Mouse (Mus musculus) limb, embryonic 12.5 days (tissue): ENCODE results near the gene Anln. TPM values are rescaled to one million over a fixed set of nuclear protein-coding genes. Genes with fewer than 3 reads are reported as not detected.
"Not testable (repeated sequence)": the region's sequence is repeated elsewhere in the genome, so short reads cannot be mapped to it uniquely, and the experiment has no call there.

Source experiments
- ATAC-seq: fragments of 200-750 bp; cut with Nextera tagmentation; 2 replicates; pipeline ENCODE4 v1.8.0; 2017; ENCODE audit warnings: low read depth, moderate TSS enrichment; ENCODE audit not compliant: insufficient number of reproducible peaks, insufficient read depth, low FRiP score, low TSS enrichment
- H3K27ac ChIP-seq: fragments of 300-500 bp; sonication (generic); 2 replicates; pipeline ENCODE4 v1.5.1; 2016; ENCODE audit warnings: mild to moderate bottlenecking, moderate library complexity
- H3K27me3 ChIP-seq: fragments of 300-500 bp; sonication (generic); 2 replicates; pipeline ENCODE4 v1.6.1; 2016; ENCODE audit warnings: mild to moderate bottlenecking, moderate library complexity
- H3K36me3 ChIP-seq: fragments of 300-500 bp; sonication (generic); 2 replicates; pipeline ENCODE4 v1.6.1; 2016; ENCODE audit warnings: mild to moderate bottlenecking, moderate library complexity
- H3K4me1 ChIP-seq: fragments of 300-500 bp; sonication (generic); replicated peaks from 2 replicates; pipeline ENCODE4 v1.6.1; 2016
- H3K4me2 ChIP-seq: fragments of 300-500 bp; sonication (generic); 2 replicates; pipeline ENCODE4 v1.6.1; 2016; ENCODE audit warnings: mild to moderate bottlenecking, moderate library complexity
- H3K4me3 ChIP-seq: fragments of 300-500 bp; sonication (generic); replicated peaks from 2 replicates; pipeline ENCODE4 v1.5.1; 2016; ENCODE audit warnings: mild to moderate bottlenecking
- H3K9ac ChIP-seq: fragments of 300-500 bp; sonication (generic); replicated peaks from 2 replicates; pipeline ENCODE4 v1.6.1; 2016; ENCODE audit warnings: mild to moderate bottlenecking, moderate library complexity
- H3K9me3 ChIP-seq: fragments of 300-500 bp; sonication (generic); 2 replicates; pipeline ENCODE4 v1.6.1; 2016; ENCODE audit warnings: mild to moderate bottlenecking, moderate library complexity
- WGBS: fragments of 180-500 bp; shearing (Covaris S2); methylation state at CpG from one replicate; pipeline ENCODE4 v1.1.7; 2016; 5-methylcytosine and 5-hydroxymethylcytosine counted together
- polyA plus RNA-seq: library from polyadenylated mRNA; unstranded; fragments of >200 nt; fragmentation: Nextera tagmentation; extraction: Ambion mirVana; gene quantifications from 2 replicates; pipeline ENCODE4 v1.2.1, GENCODE M21; 2016

Gene Anln
- polyA plus RNA-seq, 1 experiment from 2014 or later = 48.3 TPM

- WGBS = 65% methylated on average over 5 of the region's 5 CpGs
- not testable (repeated sequence) for ATAC-seq, H3K4me1 ChIP-seq, H3K27ac ChIP-seq, H3K27me3 ChIP-seq, H3K4me3 ChIP-seq, H3K36me3 ChIP-seq, H3K9ac ChIP-seq, H3K4me2 ChIP-seq
- peaks cover 13% of the 10 kb centered on the region; the same call in 1 of the 2 replicates for H3K9me3 ChIP-seq
These were observed 72.9 kb downstream of the Anln start for GRCm38 (mm10) chr9:22316047-22316446.

GRCm38 (mm10) chr9:22314066-22314465 lies 74.9 kb downstream of the Anln start:
- Histone ChIP-seq H3K36me3 (no peaks in the 10 kb centered on the region), H3K27me3 (no peaks in the 10 kb centered on the region), H3K4me1 (no peaks in the 10 kb centered on the region), H3K4me2 (no peak overlapping the region), H3K27ac (no peak overlapping the region), H3K9me3 (peaks cover 13% of the 10 kb centered on the region; the same call in 1 of the 2 replicates), H3K9ac (no peak overlapping the region), H3K4me3 (no peak overlapping the region)
- no peak for ATAC-seq
- 81% methylated on average over 3 of the region's 3 CpGs for WGBS

GRCm38 (mm10) chr9:22313218-22313617 lies 75.8 kb downstream of the Anln start:
- no peaks in the 10 kb centered on the region for H3K36me3 ChIP-seq
- H3K27ac ChIP-seq = no peak overlapping the region
- 86% methylated on average over 5 of the region's 5 CpGs for WGBS
- H3K27me3 ChIP-seq = no peaks in the 10 kb centered on the region
- H3K9ac ChIP-seq = no peak overlapping the region
- no peak overlapping the region for H3K4me2 ChIP-seq
- no peak for ATAC-seq
- no peak overlapping the region for H3K4me3 ChIP-seq
- no peaks in the 10 kb centered on the region for H3K4me1 ChIP-seq
- H3K9me3 ChIP-seq = peaks cover 13% of the 10 kb centered on the region; the same call in 1 of the 2 replicates

GRCm38 (mm10) chr9:22309651-22310050 lies 79.3 kb downstream of the Anln start:
- Histone ChIP-seq H3K4me1 (peaks cover 11% of the 10 kb centered on the region), H3K36me3 (peaks cover 7% of the 10 kb centered on the region), H3K9me3 (0 out of 2 replicates have a peak, but pooled peaks cover 6% of the 10 kb centered on the region), H3K27ac (no peak overlapping the region), H3K9ac (no peak overlapping the region), H3K4me2 (no peak overlapping the region), H3K27me3 (no peaks in the 10 kb centered on the region), H3K4me3 (no peak overlapping the region)
- ATAC-seq = no peak
- WGBS = 89% methylated on average over 5 of the region's 5 CpGs

GRCm38 (mm10) chr9:22307920-22308262 lies 81.1 kb downstream of the Anln start:
- 12% methylated on average over 9 of the region's 9 CpGs for WGBS
- Histone ChIP-seq H3K36me3 (peaks cover 25% of the 10 kb centered on the region), H3K4me2 (peak overlapping the region; percentile 71), H3K9me3 (peaks cover 20% of the 10 kb centered on the region), H3K4me1 (peaks cover 11% of the 10 kb centered on the region), H3K27ac (peak overlapping the region; percentile 72; the same call in 1 of the 2 replicates), H3K4me3 (peak overlapping the region; percentile 93)
- not testable (repeated sequence) for ATAC-seq, H3K27me3 ChIP-seq, H3K9ac ChIP-seq

GRCm38 (mm10) chr9:22307156-22307919 lies 81.7 kb downstream of the Anln start, which contains the start of gene Zfp810:
Gene Zfp810, minus strand, starts transcription at chr9:22307648.
- Histone ChIP-seq H3K4me1 (peaks cover 11% of the 10 kb centered on the region), H3K9me3 (peaks cover 20% of the 10 kb centered on the region), H3K4me3 (peak within 1 kb of the TSS; percentile 93), H3K27ac (peak within 1 kb of the TSS; percentile 88), H3K4me2 (peak within 1 kb of the TSS; percentile 71), H3K27me3 (no peaks in the 10 kb centered on the region), H3K36me3 (peaks cover 30% of the 10 kb centered on the region), H3K9ac (peak within 1 kb of the TSS; percentile 99)
- WGBS = under 1% methylated on average over 56 of the region's 56 CpGs
- peak; percentile 97 for ATAC-seq

GRCm38 (mm10) chr9:22306726-22307125 lies 82.3 kb downstream of the Anln start:
- no peak for ATAC-seq
- H3K4me1 ChIP-seq = peaks cover 11% of the 10 kb centered on the region
- peak overlapping the region; percentile 88 for H3K27ac ChIP-seq

GRCm38 (mm10) chr9:22302199-22302598 lies 86.8 kb downstream of the Anln start:
- Histone ChIP-seq H3K27ac (no peak overlapping the region), H3K9me3 (peaks cover 20% of the 10 kb centered on the region), H3K27me3 (no peaks in the 10 kb centered on the region), H3K4me2 (no peak overlapping the region), H3K4me3 (no peak overlapping the region), H3K4me1 (peaks cover 11% of the 10 kb centered on the region), H3K36me3 (peaks cover 80% of the 10 kb centered on the region), H3K9ac (no peak overlapping the region)
- WGBS = 93% methylated on average over 1 of the region's 1 CpGs
- ATAC-seq = no peak

More at GRCm38 (mm10) chr9:22306726-22307125, 82.3 kb downstream of the Anln start:
- WGBS = 14% methylated on average over 6 of the region's 6 CpGs
- H3K9me3 ChIP-seq = peaks cover 20% of the 10 kb centered on the region
- peak overlapping the region; percentile 93 for H3K4me3 ChIP-seq
- peaks cover 36% of the 10 kb centered on the region for H3K36me3 ChIP-seq
- H3K27me3 ChIP-seq = no peaks in the 10 kb centered on the region
- H3K9ac ChIP-seq = peak overlapping the region; percentile 99
- H3K4me2 ChIP-seq = peak overlapping the region; percentile 71

Other genes with a start within 250 kb of the Anln start
- 64.7 and 66.7 TPM in 2 replicates for gene Pigyl, start 232.3 kb downstream of the Anln start, polyA plus RNA-seq
- 0.09 and 0.16 TPM in 2 replicates for gene Zfp872, start 201.1 kb downstream of the Anln start, polyA plus RNA-seq
- gene Zfp809, start 163.5 kb downstream of the Anln start, polyA plus RNA-seq = 12.0 and 13.6 TPM in 2 replicates
- gene Zfp599, start 129.3 kb downstream of the Anln start, polyA plus RNA-seq = 10.2 and 11.5 TPM in 2 replicates
- gene Zfp810, start 81.5 kb downstream of the Anln start, polyA plus RNA-seq = 36.6 and 36.9 TPM in 2 replicates
- gene 9530077C05Rik, start 22.3 kb upstream of the Anln start, polyA plus RNA-seq = 7.9 and 9.2 TPM in 2 replicates
- not detected in 2 replicates for gene Gm17545, start 65.1 kb upstream of the Anln start, polyA plus RNA-seq
- gene Rp9, start 80.6 kb upstream of the Anln start, polyA plus RNA-seq = 79.9 and 82.0 TPM in 2 replicates
- gene Bbs9, start 86.5 kb upstream of the Anln start, polyA plus RNA-seq = 18.1 and 18.5 TPM in 2 replicates